Mouse (Mus musculus) kidney, adult 2 months (tissue): ENCODE results near the gene Ggn.

Experiments
- CTCF ChIP-seq: fragments of 200-500 bp; conservative IDR thresholded peaks from 2 replicates; pipeline ENCODE4 v1.5.1; 2011; ENCODE audit warnings: low read depth, mild to moderate bottlenecking, control low read depth, low read length, moderate library complexity, mixed read lengths; ENCODE audit not compliant: insufficient read depth, insufficient read length
- POLR2A ChIP-seq: fragments of 200-500 bp; IDR thresholded peaks from one replicate; pipeline ENCODE4 v1.6.1; 2011; ENCODE audit warnings: low read depth, low read length, control low read depth

DNA sequence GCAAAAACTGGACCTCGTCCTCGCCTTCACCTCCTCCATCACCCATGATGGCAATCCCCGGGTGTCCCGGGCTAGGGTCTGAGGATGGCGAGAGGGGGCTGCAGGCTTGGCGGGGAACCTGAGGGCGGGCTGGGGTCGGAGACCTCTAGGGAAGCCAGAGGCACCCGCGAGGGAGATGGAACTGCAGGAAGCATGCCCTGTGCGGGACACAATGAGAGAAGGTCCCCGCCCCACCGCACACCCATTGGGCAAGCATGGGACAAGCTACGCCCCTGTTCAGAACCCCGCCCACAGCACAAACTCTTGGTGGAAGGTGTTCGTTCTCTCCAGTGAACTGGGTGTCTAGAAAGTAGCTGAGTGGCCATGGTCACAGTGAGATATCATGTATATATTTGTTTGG, 45.0 kb upstream of the Ggn start, which contains the start of gene Ryr1:
- TF ChIP-seq POLR2A (no peak), CTCF (no peak)
